Mouse (Mus musculus) kidney, postnatal 14 days (tissue): ENCODE data around the gene Tmem189.

Source experiments
- DNase-seq: peaks from one replicate; pipeline ENCODE4 v3.0.0; 2022; ENCODE audit warnings: mixed read lengths

Gene Tmem189

DNA sequence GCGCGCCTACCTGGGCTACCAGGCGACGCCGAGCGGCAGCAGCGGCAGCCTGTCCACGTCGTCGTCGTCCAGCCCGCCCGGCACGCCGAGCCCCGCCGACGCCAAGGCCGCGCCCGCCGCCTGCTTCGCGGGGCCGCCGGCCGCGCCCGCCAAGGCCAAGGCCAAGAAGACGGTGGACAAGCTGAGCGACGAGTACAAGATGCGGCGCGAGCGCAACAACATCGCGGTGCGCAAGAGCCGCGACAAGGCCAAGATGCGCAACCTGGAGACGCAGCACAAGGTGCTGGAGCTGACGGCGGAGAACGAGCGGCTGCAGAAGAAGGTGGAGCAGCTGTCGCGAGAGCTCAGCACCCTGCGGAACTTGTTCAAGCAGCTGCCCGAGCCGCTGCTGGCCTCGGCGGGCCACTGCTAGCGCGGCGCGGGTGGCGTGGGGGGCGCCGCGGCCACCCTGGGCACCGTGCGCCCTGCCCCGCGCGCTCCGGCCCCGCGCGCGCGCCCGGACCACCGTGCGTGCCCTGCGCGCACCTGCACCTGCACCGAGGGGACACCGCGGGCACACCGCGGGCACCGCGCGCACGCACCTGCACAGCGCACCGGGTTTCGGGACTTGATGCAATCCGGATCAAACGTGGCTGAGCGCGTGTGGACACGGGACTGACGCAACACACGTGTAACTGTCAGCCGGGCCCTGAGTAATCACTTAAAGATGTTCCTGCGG is at the start of gene Tmem189:
Gene Tmem189 (minus strand): TSS at position 322 of the 718 bp plus-strand sequence.
- peak; percentile 68 for DNase-seq

- DNase-seq, result no peak
Measured at GRCm38 (mm10) chr2:167739030-167739429, 49.4 kb upstream of the Tmem189 start.

DNA sequence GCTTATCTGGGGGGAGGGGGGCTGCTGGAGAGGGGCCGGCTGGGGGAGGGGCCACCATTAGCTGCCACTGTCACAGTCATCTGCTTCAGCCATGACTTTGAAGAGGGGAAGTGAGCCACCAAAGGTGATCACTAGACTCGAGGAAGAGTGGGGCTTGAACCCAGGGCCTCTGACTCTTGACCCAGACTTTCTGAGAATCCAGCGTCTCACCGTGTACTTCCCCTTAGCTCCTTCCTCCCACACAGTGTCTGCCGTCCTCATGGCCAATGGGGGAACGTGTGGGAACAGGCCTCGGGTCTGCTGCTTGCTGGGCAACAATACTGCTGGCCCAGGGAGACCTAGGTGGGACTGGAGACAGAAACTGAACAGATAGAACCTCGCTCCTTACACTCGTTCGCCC is 45.2 kb upstream of the Tmem189 start:
- DNase-seq, result no peak

DNA sequence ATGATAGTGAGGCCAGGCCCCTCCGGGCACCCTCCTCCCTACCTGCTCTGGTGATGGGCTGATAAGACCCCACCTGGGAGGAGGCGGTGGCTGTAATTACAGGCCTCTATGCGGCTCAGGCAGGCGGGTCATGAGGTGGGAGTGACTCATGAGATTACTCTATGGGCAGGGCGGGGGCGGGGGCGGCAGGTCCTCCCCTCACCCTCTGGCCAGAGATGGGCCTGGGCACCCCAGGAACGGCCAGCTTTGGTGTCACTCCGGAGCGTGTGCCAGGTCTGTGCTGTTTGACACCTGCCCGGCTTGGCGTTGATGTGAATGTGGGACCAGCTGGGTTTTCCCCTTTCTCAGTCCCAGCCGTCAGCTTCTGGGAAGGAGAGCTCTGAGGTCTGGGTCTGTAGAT is 41.5 kb upstream of the Tmem189 start:
- DNase-seq, result no peak

GRCm38 (mm10) chr2:167730036-167730435 is 40.4 kb upstream of the Tmem189 start:
- no peak for DNase-seq

GRCm38 (mm10) chr2:167727161-167727560 is 37.5 kb upstream of the Tmem189 start:
- DNase-seq, result peak; percentile 81

- DNase-seq, result no peak
Measured at GRCm38 (mm10) chr2:167725879-167726278, 36.3 kb upstream of the Tmem189 start.

GRCm38 (mm10) chr2:167723589-167724206 is 34.1 kb upstream of the Tmem189 start:
- no peak for DNase-seq

GRCm38 (mm10) chr2:167722538-167722937 is 32.9 kb upstream of the Tmem189 start:
- no peak for DNase-seq

GRCm38 (mm10) chr2:167721159-167721882 is 31.7 kb upstream of the Tmem189 start:
- no peak for DNase-seq

DNA sequence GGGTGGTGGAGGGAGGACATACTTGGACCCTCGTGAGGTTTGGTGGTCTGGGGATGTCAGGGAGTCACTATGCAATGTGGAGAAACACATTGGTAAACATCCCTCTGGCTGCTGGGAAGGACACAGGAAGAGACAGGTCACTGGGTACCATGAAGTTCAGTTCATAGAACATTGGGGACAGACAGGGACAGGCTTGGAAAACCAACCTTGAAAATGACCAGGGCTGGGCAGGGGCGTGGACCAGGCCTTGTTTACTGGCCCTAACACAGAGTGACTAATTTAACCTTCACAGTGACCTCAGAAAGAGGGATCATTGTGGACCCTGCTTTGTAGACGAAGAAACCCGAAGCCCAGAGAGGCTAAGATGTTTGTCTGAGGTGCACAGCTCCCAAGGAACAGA is 29.9 kb upstream of the Tmem189 start:
- no peak for DNase-seq

DNA sequence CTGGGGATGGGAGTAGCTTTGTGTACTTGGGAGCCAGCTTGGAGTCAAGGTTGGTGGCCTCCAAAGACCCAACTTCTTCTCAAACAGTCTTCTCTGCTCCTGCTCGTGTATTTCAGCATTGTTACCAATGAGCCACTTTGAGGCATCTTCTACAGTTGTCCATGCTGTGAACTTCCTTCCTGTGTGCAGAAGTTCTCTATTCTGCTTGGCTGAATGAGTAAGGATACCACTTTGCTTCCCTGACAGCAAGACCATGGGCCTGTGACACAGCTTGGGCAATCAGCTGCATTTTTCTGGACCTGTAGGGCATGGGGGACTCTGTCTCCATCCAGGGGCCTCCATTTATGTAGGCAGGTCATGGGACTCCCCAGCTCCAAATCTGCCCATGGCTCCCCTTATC is 27.6 kb upstream of the Tmem189 start:
- DNase-seq, result no peak

DNA sequence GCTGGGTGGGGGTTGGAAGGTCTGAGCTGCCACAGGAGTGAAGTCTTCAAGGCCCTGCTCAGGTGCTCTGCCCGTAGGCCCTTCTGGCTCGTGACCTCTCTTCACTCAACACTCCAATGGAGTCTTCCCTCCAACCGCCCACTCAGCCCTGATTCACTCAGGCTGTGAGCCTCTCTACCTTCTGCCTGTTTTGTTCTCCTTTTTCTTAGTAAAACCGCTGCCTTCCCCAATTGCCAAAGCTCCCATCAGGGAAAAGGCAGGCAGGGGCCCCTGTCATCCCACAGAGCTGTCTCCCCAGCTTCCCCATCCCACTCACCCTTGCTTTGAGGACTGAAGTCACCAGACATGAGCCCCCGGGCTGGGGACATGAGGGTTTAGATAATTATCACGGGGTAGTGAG is 25.4 kb upstream of the Tmem189 start:
- no peak for DNase-seq

DNA sequence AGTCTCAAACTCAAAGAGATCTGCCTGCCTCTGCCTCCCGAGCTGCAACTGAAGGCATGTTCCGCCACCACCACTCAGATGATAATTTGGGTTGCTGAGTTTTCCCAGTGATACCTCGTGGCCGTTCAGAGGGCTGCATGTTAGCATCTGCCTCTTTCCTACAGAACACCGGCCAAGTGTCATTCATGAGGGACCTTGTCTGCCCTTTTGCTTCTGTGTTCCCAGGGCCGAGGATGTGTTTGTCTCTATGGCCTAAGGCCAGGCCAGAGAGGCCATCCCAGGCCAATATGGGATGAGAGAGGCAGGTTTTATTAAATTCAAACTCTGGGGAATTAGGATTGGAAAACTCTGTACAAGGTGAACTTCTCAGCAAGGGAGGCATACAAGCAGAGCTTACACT is 24.7 kb upstream of the Tmem189 start:
- DNase-seq, result peak; percentile 30

DNA sequence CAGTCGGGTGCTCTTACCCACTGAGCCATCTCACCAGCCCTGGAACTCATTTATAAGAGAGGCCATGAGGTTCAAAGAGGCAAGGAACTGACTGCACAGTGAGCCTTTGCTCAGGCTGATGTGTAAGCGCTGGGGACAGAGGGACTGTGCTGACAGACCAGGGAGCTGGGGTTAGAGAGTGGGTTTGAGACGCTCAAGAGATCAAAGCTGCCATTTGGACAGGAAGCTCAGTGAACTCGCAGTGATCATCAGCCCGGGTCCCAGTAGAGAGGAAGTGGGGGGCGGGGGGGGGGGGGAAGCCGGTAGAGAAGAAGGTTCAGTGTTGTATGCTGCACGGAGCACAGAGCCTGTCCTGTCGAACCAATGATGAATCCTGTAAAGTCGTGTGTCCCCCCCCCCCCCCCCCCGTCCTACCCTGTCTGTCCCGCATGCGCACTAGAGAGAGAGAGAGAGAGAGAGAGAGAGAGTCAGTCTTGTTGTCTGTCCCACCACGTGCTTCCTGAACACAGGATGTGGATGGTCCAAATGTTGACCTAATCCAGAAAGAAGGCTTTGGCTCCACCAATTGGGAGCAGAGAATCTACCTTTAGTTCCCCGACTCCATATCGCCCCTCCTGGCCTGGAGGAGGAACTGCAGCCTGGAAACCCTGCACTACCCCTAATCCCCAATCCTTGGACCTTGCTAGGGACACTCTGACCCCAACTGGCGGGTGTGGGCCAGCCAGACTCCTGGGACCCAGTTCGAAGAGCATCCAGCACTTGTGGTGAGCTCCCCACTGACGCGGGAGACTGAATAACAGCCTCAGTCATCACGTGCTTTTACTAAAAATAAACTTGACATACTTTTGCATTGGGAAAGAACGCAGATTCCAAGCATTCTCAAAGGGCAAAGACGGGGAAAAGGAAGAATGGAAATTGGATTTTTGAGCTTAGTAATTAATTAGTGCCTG is 23.5 kb upstream of the Tmem189 start:
- DNase-seq, result peak; percentile 82

- no peak for DNase-seq
Measured at GRCm38 (mm10) chr2:167710574-167710973, 21.0 kb upstream of the Tmem189 start.

DNA sequence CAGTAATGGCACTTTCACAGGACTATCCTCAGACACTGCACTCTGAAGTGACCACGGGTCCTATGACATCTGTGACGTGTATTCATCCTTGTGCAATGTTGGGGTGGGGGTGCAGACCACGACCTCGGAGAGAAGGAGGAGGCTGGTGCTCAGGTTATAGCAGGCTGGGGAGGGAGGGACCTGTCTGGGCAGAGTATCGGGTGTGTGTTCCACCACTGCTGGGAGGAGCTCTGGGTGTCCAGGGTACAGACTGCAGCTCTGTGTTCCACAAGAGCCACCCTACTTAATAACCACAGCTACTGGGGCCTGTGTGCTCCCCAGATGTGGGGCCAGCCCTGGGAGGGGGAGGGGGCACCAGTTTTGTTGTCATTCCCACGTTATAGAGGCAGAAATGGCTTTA is 20.3 kb upstream of the Tmem189 start:
- DNase-seq, result no peak

DNA sequence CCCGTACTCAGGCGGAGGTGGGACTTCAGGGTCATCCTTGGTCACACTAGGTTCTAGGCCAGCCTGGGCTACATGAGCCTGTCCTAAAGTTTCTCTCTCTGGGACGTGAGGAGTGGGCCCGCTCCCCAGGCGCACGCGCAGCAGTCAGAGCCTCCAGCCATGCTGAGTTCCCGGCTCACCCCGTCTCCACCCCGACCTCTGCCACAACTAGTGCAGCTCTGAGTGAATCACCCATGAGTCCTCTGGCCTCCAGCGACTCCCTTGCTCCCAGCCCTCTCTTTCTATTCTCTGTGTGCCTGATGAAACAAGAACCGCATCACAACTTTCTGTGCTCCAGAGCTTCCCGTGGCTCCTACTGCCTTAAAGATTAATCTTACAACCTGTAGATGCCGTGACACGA is 18.8 kb upstream of the Tmem189 start:
- no peak for DNase-seq

DNA sequence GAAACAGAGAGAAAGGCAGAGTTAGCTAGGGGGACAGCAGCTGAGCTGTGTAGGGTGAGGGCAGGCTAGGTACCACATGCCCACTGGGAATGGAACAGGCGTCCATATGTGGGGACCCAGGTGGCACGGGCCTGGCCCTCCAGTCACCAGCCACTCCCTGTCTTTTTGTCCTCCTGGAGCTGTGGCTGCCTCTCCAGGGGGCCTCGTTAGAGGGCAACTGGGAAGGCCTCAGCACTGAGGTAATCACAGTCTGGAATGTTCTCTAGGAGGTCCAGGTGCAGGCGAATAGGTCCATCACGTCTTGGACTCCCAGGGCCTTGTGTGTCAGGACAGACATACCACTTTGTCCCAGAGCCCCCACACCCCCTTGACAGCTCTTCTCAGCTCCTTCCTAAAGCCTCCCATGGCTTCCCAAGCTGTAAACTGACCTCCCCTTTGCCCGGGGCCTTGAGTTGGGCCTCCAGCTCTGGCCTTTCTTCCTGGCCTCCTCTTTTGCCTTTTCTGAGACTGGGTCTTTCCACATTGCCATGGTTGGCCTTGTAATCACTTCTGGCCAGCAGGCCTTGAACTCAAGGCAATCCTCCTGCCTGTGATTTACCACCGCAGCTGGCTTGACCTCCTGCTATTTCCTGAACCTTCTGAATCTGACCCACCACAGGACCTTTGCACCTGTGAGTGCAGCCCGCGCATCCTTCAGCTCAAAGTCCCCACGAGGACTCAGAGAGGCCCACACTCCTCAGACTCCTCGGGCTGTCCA is 16.7 kb upstream of the Tmem189 start:
- no peak for DNase-seq

DNA sequence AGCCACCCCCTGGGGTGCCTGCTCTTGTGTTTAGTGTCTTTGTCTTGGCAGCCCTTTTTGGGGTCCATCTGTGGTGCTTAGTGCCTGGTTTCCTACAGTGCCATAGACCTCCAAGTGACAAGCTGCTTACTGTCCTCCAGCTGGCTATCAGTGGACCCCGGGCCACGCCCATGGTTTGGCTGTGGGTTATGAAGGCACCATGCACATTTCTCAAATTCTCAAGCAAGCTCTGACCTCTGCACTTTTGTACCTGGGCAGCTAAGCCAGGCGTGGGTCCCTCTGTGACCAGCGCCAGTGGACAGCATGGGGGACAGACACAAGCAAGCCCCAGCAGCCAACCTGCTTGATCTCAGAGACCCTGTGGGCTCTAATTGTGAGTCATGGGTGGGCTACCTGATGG is 14.8 kb upstream of the Tmem189 start:
- no peak for DNase-seq

DNA sequence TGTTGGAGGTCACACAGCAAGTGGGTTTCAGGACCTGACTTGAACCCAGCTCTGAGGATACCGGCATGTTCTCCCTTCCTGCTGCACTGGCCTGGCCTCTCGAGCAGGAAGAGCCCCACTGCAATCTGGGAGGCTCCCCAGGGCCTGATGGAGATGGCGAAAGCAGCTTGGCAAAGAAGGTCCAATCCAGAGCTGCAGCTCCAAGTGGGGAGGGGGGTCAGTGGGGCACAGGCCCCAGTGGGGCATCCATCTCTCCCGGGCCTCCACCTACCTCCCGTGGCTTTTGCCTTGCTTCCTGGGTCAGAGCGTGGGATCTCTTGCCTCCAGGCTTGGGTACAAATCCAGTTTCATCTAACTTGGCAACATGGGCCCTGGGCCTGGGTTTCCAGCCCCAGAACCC is 12.5 kb upstream of the Tmem189 start:
- no peak for DNase-seq

DNA sequence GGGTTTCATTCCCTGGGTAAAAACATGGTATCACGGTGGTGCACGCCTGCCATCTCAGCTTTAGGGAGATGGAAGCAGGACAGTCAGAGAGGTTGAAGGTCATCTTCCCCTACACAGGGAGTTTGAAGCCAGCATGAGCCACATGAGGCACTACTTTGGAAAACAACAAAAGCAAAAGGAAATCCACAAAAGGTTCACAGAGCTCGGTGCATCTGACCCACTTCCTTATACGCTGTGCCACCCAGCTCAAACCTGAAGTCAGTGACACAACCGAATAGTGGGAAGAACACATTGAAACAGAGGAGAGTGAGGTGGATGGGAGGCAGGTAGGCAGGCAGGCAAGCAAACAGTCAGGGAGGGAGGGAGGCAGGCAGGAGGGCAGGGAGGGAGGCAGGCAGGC is 11.8 kb upstream of the Tmem189 start:
- no peak for DNase-seq
